Mouse (Mus musculus): Measurements from ENCODE around the gene Atrip.

Gene Atrip

DNA sequence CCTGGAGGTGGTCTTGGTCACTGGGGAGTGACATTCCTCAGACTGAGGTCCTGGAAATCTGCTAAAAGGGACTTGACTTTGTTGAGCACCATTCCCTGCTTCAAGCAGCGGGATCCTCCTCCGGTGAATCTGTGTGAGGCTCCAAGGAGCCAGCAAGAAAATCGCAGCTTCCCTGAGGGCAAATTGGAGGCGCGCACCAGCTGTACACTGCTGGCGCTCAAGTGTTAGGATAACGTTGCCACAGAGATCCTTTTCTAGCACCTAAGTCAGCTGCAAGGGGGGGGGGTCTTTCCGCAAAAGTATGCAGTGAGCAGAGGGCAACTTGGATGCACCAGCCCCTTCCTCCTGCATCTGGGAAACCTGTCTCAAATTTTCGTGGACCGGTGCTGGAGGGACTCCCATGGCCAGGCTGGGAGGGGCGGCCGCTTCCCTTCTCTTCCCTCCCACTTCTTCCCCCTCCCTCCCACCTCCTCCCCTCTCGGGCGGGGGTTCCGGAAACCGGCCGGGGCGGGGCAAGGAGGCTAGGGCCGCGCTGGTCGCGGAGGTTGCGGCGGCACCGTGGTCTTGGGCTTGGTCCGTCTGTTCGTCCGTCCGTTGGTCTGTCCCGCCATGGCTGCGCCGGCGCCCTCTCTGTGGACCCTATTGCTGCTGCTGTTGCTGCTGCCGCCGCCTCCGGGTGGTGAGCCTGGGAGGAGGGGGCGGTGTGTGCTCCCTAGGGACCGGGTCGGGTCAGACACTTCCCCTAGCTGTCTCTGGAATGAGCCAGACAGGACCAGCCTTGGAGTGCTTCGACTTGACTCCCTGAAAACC, 35.6 kb downstream of the Atrip start, which contains the start of gene Shisa5:
Shisa5 (plus strand) TSS at position 480 of the 810 bp plus-strand sequence.
- DNase-seq (ENCODE audit: low spot score): peak; percentile 70

DNA sequence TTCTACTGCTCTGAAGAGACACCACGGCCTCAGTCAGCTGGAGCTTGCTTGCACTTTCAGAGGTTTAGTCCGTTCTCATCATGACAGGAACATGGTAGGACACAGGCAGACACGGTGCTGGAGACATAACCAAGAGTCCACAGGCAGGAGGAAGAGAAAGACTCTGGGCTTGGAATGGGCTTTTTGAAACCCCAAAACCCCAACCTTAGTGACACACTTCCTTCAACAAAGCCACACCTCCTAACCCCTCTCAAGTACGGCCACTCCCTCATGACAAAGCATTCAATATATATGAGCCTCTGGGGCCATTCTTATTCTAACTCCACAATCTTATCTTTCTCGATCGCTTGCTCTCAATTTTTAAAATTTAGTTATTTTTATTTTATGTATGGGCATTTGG, 41.5 kb downstream of the Atrip start:
- DNase-seq (ENCODE audit: low spot score): no peak

DNA sequence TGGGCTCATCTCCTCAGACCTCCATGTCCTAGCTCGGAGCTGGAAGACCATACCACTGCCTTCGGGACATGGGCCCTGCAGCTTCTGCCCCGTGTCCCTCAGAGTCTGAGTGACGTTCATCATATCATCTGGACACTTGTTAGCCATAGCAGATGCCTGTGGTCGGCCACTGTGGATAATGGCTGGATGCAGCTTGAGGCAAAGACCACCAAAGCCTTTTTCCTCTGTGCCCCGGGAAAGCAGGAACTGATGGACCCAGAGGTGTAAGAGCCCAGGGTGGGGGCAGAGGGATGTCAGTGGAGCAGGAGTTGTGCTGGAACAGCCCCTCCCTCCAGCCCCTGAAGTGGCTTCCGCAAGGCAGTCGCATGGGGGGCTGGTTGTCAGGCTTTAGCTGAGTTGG, 42.2 kb downstream of the Atrip start:
- no peak for DNase-seq (ENCODE audit: low spot score)

DNA sequence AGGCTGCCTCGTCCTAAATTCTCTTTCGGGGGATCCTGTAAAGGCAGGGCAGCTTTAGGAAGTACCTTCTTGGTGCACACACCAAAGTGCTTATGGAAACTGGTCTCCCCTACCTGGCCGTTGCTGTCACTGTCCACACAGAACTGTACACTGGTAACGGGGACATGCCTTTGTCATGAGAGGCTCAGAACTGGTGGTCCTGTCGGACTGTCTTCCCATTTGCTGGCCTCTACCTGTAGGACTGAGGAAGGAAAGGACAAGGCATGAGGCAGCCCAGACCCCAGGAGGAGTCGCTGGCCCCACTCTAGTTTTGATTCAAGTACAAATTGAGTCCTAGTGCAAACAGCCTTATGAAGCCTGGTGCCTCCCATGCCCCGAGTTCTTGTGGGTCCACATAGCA, 42.9 kb downstream of the Atrip start:
- no peak for DNase-seq (ENCODE audit: low spot score)

DNA sequence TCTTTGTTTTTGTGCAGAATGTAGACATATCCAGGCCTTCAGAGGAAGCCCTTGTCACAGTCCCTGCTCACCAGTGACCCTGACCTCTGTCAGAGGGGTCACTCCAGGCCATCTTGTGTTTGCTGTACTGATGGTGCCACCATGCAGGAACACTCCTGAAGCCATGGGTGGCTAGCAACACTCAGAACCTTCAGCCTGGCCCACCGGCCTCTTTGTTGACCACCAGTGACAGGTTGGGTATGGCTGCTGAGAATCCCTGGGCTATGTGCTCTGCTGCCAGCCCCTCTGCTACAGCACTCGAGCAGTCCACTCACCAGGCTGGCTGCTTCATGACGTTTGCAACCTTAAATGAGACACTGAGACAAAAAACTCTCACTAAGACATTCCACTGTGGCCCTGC, 43.6 kb downstream of the Atrip start:
- DNase-seq (ENCODE audit: low spot score): no peak

DNA sequence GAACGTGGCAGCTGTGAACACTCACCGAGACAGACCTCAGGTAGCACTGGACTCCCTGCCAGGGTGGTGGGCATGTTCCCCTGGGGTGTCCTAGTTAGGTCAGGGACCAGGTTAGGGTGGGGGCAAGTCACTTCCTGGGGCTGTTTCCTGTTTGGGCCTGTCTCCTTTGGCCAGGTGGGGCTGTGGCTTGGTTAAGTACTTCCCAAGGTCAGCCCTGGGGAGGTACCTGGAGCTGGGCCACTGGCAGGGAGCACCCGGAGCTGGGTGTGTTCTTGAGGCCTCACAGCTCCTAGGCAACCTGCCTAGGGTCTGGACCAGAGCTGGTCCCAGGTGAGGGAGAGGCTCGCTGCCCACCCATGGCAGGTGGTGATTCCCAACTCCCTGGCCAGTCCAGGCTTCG, 45.0 kb downstream of the Atrip start:
- no peak for DNase-seq (ENCODE audit: low spot score)

DNA sequence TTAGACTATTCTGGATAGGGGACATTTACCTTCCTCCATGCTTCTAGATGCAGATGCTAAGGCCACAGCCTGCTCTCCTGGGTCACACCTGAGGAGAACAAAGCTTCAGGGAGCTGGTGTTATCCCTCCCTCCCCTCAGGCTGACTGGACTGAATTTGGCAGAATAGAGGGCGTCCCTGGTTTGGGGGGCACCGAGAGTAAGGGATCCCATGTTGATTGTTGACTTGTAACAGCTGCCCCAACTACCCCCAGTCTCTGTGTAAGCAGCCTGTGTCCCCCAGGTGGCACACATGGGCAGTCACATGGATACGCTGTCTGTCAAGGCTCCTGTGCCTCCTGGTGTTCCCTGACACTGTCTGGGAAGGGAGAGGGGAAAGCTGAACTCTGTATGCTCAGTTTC, 45.5 kb downstream of the Atrip start:
- DNase-seq (ENCODE audit: low spot score): no peak

DNA sequence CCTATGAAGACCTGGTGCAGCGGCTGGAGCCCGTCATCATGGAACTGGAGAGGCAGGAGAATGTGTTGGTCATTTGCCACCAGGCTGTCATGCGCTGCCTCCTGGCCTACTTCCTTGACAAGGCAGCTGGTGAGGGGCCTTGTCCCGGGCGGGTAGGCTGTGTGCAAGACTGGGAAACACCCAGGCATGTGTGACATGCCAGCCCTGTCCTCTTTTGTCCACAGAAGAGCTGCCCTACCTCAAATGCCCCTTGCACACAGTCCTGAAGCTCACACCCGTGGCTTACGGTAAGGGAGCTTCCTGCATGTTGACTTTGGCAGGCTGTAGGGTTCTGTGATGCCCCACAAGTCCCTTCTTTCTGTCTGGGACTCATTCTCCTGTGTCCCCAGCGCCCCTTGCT, 46.4 kb downstream of the Atrip start:
- DNase-seq (ENCODE audit: low spot score): no peak

DNA sequence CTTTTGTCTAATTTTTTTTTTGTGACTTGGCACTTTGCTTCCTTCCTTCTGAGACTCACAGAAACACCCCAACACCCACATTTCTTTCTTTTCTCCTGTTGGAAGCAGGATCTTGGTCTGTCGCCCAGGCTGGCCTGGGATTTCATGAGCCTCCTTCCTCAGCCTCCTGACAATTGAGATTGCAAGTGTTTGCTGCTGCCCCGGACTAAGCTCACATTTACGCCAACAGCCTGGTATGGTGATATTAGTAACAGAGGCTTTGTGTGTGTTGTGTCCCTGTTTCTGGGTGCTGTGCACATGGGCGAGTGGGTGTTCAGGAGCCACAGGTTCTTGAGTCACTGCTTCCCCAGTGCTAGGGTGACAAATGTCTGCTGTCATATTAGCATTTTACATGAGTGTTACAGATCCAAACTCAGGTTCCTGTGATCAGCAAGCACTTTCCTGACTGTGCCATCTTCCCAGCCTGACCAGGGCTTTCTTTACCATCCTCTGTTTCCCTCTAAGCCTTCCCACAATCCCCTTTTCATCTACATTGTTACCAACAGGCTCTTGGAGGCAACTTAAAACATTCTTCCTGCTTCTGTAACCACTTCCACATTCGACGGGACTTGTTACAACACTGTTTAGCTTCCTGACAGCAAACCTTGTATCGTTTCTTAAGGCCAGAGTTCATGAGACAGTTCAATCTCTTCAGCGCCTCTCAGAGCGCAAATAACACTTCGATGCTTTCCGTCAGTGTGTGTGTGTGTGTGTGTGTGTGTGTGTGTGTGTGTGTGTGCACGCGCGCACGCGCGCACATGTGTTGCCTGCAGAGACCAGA, 50.8 kb downstream of the Atrip start:
- no peak for DNase-seq (ENCODE audit: low spot score)

DNA sequence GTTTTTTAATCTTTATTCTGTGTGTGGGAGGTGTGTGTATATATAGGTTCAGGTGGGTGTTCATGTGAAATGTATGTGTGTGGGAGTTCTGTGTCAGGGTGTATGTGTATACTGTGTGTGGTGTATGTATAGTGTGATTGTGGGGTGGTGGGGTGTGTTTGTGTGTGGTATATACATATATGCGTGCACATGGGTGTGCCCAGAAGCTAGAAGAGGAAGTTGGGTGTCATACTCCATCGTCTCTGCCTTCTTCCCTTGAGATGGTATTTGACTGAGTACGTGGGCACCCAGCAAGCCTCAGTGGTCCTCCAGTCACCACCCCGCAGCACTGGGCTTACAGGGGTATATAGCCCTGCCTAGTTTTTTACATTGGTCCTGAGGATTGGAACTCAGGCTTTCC, 52.5 kb downstream of the Atrip start:
- no peak for DNase-seq (ENCODE audit: low spot score)

DNA sequence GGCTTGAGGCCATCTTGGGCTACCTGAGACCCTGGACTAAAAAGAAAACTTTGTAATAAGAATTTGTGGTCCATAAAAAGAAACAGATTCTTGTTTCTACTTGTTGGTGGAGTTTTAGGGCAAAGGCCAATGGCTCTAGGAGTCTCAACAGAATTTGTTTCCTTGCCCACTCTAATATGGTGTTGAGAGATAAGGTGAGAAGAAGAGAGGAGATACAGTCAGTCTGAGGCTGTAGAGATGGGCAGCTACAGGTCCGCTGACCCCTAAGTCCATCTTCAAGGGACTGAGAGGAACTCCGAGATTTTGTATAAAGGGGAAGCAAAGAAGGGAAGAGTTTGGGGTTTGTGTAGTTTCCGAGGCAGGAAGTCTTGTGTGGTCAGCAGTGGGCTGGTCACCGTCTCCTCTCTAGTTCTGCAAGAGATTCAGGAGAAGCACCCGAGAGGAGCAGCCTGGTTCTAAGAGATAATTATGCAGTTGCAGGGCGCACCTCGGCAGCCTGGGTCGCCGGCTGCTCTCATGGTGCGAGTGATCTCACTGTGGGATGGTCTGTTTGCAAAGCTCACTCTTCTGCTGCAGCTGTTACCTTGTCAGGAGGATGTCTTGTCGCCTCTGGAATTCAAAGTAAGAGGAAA, 56.8 kb downstream of the Atrip start:
- no peak for DNase-seq (ENCODE audit: low spot score)

DNA sequence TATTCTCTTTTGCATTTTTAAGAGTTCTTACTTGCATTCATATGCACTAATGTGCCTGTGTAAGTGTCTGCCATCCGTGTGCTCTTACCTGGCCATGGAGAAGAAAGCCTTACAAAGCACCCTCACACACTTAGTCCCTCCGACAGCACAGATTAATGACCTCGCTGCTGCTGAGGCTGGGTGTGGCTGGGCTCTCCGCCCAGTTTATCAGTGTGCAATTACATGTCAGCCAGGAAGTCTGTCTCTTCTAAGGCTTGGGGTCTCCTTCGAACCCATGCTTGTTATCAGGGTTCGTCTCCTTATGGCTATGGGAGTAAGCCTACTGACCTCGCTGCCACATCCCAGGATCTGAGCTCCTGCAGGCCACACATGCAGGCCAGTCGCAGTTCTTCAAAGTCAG, 58.5 kb downstream of the Atrip start:
- no peak for DNase-seq (ENCODE audit: low spot score)

DNA sequence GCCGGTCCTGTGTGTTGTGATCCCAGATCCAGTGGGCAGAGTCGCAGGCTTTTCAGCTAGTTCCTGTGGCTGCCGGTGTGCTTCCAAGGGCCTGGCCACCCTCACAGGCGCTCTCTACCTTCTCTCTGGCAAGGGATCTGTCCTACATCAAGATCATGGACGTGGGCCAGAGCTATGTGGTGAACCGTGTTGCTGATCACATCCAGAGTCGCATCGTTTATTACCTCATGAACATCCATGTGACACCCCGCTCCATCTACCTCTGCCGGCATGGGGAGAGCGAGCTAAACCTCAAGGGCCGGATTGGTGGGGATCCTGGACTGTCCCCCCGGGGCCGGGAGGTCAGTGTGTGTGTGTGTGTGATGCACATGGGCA, 63.6 kb downstream of the Atrip start:
- DNase-seq (ENCODE audit: low spot score): no peak

DNA sequence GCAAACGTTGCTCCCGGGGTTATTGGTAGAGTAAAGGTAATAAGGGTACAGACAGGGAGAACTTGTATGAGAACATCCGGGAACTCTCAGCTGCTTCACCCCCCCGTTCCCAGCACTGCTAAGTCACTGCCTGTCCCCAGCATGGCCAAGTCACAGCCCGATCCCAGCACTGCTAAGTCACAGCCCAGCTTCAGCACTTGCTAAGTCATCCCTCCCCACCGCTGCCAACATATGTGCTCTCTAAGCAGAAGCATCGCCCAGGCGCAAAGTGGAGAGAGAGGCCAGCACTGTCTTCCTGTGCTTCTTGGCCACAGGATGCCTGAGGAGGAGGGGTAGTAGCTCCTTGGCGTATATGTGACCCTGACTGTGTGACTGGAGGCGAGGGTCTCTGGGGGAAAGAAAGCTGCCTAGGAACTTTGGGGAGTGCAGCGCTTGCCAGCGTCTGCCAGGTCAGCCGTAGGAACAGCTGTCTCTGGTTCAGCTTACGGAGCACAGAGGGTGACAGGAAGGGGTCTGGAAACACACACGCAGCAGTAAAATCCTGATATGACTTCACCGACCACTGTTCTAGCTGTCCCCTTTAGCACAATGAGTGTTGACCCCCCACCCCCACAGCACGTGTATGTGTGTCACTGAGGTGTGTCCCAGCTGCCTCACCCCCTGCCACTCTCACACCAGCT, 64.1 kb downstream of the Atrip start:
- DNase-seq (ENCODE audit: low spot score): no peak

DNA sequence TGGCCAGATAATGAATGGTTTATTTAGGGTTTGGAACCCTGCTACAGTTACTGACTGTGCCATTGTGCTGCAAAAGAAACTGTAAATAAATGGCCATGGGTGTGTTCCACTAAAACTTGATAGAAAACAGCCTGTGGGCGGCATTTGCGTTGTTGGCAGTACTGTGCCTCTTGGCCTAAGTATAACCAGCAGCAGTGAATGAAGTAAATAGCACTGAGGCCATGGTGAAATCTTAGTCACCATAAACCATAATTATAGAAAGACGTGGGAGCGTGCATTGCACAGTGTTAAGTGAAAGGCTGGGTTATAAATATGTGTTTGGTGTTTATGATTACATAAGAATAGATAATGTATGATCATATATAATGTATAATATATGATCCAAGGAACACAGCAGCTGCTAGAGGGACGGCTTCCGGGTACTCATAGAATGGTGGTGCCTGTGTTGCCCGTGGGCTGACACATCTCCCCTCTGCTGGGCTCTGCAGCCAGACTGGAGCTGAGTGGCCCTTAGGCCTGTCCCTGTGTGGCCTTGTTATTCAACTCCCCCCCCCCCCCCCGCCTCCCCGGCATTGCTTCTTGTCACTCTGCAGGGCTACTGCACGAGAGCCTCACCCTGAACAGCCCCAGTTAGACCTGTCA, 64.8 kb downstream of the Atrip start:
- no peak for DNase-seq (ENCODE audit: low spot score)

DNA sequence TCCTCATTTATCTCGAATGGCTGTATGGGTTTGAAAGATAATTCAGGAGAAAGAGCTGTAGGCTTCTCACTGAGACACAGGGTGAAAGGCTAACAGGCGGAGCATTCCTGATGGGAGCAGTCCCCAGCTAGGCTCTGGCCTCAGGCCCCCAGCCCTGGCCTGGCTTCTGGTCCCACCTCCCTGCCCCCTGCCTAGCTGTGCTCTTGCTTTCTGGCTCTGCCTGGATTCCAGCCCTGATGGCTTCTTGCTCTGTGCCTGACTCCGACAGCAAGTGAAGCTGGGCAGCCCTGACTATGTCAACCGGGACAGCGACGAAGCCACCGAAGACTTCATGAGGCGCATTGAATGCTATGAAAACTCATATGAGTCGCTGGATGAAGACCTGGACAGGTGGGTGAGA, 65.8 kb downstream of the Atrip start:
- no peak for DNase-seq (ENCODE audit: low spot score)

All from ovary, adult 18-20 months (tissue).